Mouse (Mus musculus): ENCODE measurements around the gene Nrxn2.

Gene Nrxn2

GRCm38 (mm10) chr19:6416124-6416770 lies 2.3 kb upstream of the Nrxn2 start:
- peak; percentile 38 for DNase-seq (ENCODE audit: low read depth, low spot score)

GRCm38 (mm10) chr19:6416894-6417761 lies 1.4 kb upstream of the Nrxn2 start:
- no peak for DNase-seq (ENCODE audit: low read depth, low spot score)

DNA sequence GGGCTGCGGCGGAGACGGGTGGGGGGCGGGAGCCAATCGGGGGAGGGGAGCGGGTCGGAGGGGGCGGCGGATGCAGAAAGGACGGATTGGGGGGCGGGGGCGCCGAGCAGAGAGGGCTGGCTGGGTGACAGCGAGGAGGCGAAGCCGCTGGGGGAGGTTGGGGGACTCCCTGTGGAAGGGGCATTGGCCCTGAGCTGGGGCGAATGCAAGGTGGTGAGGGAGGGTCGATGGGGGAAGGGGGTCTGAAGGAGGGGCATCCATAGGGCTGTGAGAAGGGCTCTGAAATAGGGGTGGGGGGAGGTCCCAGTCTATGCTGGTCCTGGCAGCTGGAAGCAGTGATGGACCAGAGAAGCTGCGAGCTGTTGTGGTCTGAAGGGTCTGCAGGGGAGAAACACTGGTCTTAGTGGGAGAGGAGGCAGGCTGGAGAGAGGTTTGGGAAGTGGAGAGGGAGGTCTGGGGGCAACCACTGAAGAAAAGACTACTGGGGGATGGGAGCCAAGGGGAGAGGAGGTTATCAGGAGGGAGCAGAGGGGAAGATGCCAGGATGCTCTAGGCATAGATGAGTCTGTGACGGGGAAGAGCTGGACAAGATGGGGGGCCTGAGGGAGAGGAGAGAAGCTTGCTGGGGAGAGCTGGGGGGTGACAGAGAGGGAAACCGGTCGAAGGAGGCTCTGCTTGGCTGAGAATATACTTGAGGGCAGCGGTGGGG lies 607 bp downstream of the Nrxn2 start:
- DNase-seq (ENCODE audit: low read depth, low spot score), result no peak

DNA sequence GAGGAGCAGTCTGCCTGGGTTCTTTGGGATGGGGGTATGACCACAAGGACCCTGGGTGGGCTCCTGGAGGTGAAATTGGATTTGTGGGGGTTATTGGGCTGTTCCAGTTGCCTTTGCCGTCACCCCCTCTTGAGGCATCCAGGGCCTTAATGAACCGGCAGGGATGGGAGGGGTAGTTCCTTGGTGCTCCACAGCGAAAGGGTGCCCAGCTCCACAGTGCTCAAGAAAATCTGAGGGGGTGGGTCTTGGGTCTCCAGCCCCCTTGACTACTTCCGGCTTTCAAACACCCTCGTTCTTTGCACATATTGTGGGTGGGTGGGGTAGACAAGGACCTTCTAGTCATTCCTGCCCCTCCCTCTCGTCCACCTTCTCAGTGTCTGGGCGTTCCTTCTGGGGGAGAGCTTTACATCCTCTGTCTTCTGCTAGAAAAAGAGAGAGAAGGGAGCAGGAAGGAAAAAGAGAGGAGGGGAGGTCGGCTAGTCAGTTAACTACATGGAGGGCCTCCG lies 1.3 kb downstream of the Nrxn2 start:
- DNase-seq (ENCODE audit: low read depth, low spot score), result no peak

GRCm38 (mm10) chr19:6420481-6421210 lies 2.1 kb downstream of the Nrxn2 start:
- no peak for DNase-seq (ENCODE audit: low read depth, low spot score)

GRCm38 (mm10) chr19:6421211-6421590 lies 2.7 kb downstream of the Nrxn2 start:
- DNase-seq (ENCODE audit: low read depth, low spot score), result no peak

DNA sequence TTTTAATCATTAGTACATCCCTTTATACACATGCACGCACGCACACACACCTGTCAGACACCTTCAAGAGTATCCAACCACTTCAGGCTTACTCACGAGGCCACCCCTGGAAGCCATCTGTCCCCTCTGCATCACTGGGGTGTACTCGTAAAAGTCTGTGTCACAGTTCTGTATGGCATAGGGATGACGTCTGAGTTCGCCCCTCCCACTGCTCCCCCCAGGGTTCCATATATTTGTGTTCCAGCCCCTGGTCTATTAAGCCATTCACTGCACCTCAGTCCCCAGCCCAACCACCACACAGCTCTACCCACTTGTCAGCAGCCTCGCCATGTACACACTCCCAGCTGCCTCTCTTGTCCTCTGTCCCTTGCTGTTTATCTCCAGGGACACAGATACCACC lies 3.5 kb downstream of the Nrxn2 start:
- no peak for DNase-seq (ENCODE audit: low read depth, low spot score)

DNA sequence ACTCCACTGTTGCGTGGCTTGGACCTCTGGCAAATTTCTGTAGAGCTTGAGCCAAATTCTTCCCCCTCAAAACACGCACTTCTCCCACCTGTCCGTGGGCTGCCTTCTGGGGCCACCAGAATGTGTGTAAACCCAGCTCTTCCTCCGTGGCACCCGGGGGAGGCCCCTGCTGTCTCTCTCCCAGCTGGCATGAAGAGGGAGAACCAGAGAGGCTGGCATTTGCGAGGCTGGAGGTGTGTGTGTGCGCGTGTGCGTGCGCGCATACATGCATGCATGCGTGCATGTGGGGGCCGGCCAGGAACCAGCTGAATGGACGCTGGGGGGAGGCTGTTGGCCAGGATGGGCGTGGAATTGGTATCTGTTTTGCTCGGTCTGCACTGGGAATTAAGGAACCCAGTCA lies 4.7 kb downstream of the Nrxn2 start:
- no peak for DNase-seq (ENCODE audit: low read depth, low spot score)

DNA sequence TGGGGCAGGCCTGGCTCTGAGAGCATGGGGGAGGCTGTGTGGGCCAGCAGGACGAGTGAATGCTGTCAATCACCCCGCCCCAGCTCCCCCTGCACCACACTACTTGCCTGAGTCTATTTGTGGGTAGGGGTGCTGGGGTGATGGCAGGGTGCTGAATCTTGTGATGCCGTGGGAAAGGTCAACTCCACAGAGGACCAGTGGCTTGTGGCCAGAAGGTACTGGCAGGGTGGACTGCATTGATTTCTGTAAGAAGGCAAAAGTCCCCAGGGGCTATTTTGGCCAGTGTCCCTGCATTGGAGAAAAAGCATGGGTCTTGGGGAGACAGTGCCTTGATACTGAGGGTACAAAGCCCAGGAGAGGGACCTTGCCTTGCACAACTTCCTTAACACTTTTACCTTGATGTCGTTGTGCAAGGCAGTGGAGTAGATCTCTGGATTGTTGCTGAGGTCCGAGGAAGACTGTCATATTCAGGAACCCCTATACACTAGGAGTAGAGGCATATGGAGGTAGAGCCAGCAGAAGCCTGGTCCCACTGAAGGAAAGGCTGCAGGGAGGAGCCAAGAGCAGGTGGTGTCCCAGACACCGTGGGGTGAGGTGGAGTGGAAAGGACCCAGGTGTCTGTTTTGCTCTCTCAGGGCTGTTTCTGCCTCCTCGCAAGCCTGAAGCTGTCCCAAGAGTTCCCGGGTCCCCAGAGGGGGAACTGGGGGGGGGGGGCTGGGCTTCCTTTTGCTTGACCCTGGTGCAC lies 5.8 kb downstream of the Nrxn2 start:
- DNase-seq (ENCODE audit: low read depth, low spot score), result no peak

GRCm38 (mm10) chr19:6425595-6425994 lies 7.1 kb downstream of the Nrxn2 start:
- DNase-seq (ENCODE audit: low read depth, low spot score), result no peak

- peak; percentile 74 for DNase-seq (ENCODE audit: low read depth, low spot score)
These were observed 8.4 kb downstream of the Nrxn2 start for GRCm38 (mm10) chr19:6426703-6427500.

DNA sequence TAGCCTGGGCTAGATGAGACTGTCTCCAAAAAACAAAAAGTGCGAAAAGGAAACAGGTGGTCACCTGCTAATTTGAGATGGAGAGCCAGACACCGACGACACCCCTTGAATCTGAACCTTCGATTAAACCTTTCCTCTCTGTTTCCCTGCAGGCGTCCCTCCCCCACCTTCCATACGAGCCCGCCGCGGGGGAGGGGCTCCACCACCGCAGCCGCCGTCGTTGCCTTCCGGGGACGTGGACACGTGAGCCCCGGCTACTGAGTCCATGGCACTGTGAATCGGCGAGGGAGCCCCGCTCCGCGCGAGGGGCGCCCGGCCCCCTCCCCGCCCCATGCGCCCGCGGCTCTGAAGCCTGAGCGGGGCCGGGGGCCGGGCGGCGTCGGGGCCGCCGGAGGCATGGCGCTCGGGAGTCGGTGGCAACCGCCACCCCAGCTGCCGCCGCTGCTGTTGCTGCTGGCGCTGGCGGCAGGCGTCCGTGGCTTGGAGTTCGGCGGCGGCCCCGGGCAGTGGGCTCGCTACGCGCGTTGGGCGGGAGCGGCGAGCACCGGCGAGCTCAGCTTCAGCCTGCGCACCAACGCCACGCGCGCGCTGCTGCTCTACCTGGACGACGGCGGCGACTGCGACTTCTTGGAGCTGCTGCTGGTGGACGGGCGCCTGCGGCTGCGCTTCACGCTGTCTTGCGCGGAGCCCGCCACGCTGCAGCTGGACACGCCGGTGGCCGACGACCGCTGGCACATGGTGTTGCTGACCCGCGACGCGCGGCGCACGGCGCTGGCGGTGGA lies 9.3 kb downstream of the Nrxn2 start:
- DNase-seq (ENCODE audit: low read depth, low spot score), result peak; percentile 20

DNA sequence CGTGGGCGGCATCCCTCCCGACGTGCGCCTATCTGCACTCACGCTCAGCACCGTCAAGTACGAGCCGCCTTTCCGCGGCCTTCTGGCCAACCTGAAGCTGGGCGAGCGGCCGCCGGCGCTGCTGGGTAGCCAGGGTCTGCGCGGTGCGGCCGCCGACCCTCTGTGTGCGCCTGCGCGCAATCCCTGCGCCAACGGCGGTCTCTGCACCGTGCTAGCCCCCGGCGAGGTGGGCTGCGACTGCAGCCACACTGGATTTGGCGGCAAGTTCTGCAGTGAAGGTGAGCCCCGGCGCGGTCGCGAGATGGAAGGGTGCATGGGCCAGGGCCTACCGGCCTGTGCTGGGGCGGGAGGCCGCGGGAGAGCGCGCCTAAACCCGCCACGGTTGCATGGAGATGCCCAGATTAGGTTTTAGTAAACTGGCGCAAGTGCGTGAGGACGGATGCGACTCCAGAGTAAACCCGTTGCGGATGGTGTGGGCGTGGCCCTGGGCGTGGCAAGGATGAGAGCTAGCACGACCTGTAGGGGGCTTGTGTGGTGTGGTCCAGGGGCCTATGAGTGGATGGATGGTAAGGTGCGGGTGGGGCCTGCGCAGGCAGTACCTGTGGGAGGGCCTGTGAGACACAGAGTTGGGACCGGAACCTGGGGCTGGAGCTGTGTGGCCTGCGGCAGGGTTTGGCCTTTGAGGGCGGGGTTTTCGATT lies 10.1 kb downstream of the Nrxn2 start:
- peak; percentile 20 for DNase-seq (ENCODE audit: low read depth, low spot score)

- no peak for DNase-seq (ENCODE audit: low read depth, low spot score)
These were observed 24.5 kb downstream of the Nrxn2 start for GRCm38 (mm10) chr19:6443016-6443415.

GRCm38 (mm10) chr19:6445761-6446423 lies 27.4 kb downstream of the Nrxn2 start:
- DNase-seq (ENCODE audit: low read depth, low spot score), result no peak

- DNase-seq (ENCODE audit: low read depth, low spot score), result no peak
These were observed 28.4 kb downstream of the Nrxn2 start for GRCm38 (mm10) chr19:6446736-6447437.

GRCm38 (mm10) chr19:6448752-6449151 lies 30.2 kb downstream of the Nrxn2 start:
- DNase-seq (ENCODE audit: low read depth, low spot score), result no peak
